Mouse (Mus musculus) embryonic facial prominence, embryonic 13.5 days (tissue): ENCODE results near the gene Naa35. TPM values are rescaled to one million over a fixed set of nuclear protein-coding genes. Genes with fewer than 3 reads are reported as not detected.
A peak's percentile ranks its signal among the peaks of the same experiment; 100 is the strongest.
"Not testable (repeated sequence)": the region's sequence is repeated elsewhere in the genome, so short reads cannot be mapped to it uniquely, and the experiment has no call there.

ENCODE experiments used
- ATAC-seq: fragments of 200-750 bp; cut with Nextera tagmentation; 2 replicates; pipeline ENCODE4 v1.8.0; 2017; ENCODE audit warnings: low read depth; ENCODE audit not compliant: insufficient number of reproducible peaks, insufficient read depth, low FRiP score, low TSS enrichment
- H3K27ac ChIP-seq: fragments of 300-500 bp; sonication (generic); 2 replicates; pipeline ENCODE4 v1.5.1; 2015; ENCODE audit warnings: moderate library complexity, mild to moderate bottlenecking, inconsistent platforms
- H3K27me3 ChIP-seq: fragments of 300-500 bp; sonication (generic); 2 replicates; pipeline ENCODE4 v1.6.1; 2015; ENCODE audit warnings: mild to moderate bottlenecking, inconsistent platforms
- H3K36me3 ChIP-seq: fragments of 300-500 bp; sonication (generic); 2 replicates; pipeline ENCODE4 v1.6.1; 2015; ENCODE audit warnings: mild to moderate bottlenecking, inconsistent platforms
- H3K4me1 ChIP-seq: fragments of 300-500 bp; sonication (generic); 2 replicates; pipeline ENCODE4 v1.6.1; 2015; ENCODE audit warnings: inconsistent platforms
- H3K4me2 ChIP-seq: fragments of 300-500 bp; sonication (generic); 2 replicates; pipeline ENCODE4 v1.6.1; 2015; ENCODE audit warnings: moderate library complexity, mild to moderate bottlenecking, inconsistent platforms
- H3K4me3 ChIP-seq: fragments of 300-500 bp; sonication (generic); 2 replicates; pipeline ENCODE4 v1.5.1; 2015; ENCODE audit warnings: mild to moderate bottlenecking, inconsistent platforms
- H3K9ac ChIP-seq: fragments of 300-500 bp; sonication (generic); 2 replicates; pipeline ENCODE4 v1.6.1; 2015; ENCODE audit warnings: mild to moderate bottlenecking, inconsistent platforms
- H3K9me3 ChIP-seq: fragments of 300-500 bp; sonication (generic); 2 replicates; pipeline ENCODE4 v1.6.1; 2016; ENCODE audit warnings: inconsistent platforms
- WGBS: fragments of 180-500 bp; shearing (Covaris S2); methylation state at CpG from one replicate; pipeline ENCODE4 v1.1.7; 2015; ENCODE audit warnings: mixed read lengths; 5-methylcytosine and 5-hydroxymethylcytosine counted together
- polyA plus RNA-seq: library from polyadenylated mRNA; unstranded; fragments of >200 nt; fragmentation: Nextera tagmentation; extraction: Ambion mirVana; gene quantifications from 2 replicates; pipeline ENCODE4 v1.2.1, GENCODE M21; 2015

Naa35 gene
- polyA plus RNA-seq, 1 experiment from 2014 or later = 120 TPM

GRCm38 (mm10) chr13:59580954-59581353, 4.1 kb upstream of the Naa35 start:
- peaks cover 2% of the 10 kb centered on the region; the same call in 1 of the 2 replicates for H3K4me1 ChIP-seq
- 97% methylated on average over 4 of the region's 4 CpGs for WGBS

GRCm38 (mm10) chr13:59584481-59584880, 578 bp upstream of the Naa35 start:
- peak; percentile 53 for ATAC-seq
- Histone ChIP-seq H3K9me3 (no peaks in the 10 kb centered on the region), H3K4me3 (peak overlapping the region; percentile 95), H3K9ac (peak overlapping the region; percentile 64), H3K4me2 (peak overlapping the region; percentile 79), H3K27me3 (no peaks in the 10 kb centered on the region), H3K4me1 (peaks cover 22% of the 10 kb centered on the region), H3K27ac (peak overlapping the region; percentile 48), H3K36me3 (peaks cover 23% of the 10 kb centered on the region; the same call in 1 of the 2 replicates)
- 1% methylated on average over 9 of the region's 9 CpGs for WGBS

More at GRCm38 (mm10) chr13:59580954-59581353, 4.1 kb upstream of the Naa35 start:
- Histone ChIP-seq H3K9ac (no peak overlapping the region), H3K4me2 (no peak overlapping the region), H3K4me3 (no peak overlapping the region), H3K27ac (no peak overlapping the region), H3K27me3 (no peaks in the 10 kb centered on the region), H3K9me3 (no peaks in the 10 kb centered on the region), H3K36me3 (no peaks in the 10 kb centered on the region)
- no peak for ATAC-seq

GRCm38 (mm10) chr13:59585648-59586005, 568 bp downstream of the Naa35 start:
- Histone ChIP-seq H3K27ac (peak overlapping the region; percentile 85), H3K4me1 (peaks cover 22% of the 10 kb centered on the region), H3K4me3 (peak overlapping the region; percentile 95), H3K9me3 (no peaks in the 10 kb centered on the region), H3K27me3 (no peaks in the 10 kb centered on the region), H3K4me2 (peak overlapping the region; percentile 79), H3K9ac (peak overlapping the region; percentile 95), H3K36me3 (peaks cover 32% of the 10 kb centered on the region)
- 0% methylated on average over 28 of the region's 28 CpGs for WGBS
- no peak for ATAC-seq

- H3K9me3 ChIP-seq = no peaks in the 10 kb centered on the region
- peak overlapping the region; percentile 79; the same call in 1 of the 2 replicates for H3K4me2 ChIP-seq
- no peak for ATAC-seq
- peak overlapping the region; percentile 59 for H3K9ac ChIP-seq
- peaks cover 48% of the 10 kb centered on the region for H3K36me3 ChIP-seq
- WGBS = 96% methylated on average over 2 of the region's 2 CpGs
- H3K27ac ChIP-seq = no peak overlapping the region
- no peak overlapping the region for H3K4me3 ChIP-seq
- no peaks in the 10 kb centered on the region for H3K27me3 ChIP-seq
- peaks cover 22% of the 10 kb centered on the region for H3K4me1 ChIP-seq
Measured at GRCm38 (mm10) chr13:59587201-59587600, 2.1 kb downstream of the Naa35 start.

GRCm38 (mm10) chr13:59589672-59590071, 4.6 kb downstream of the Naa35 start:
- H3K4me2 ChIP-seq = no peak overlapping the region
- no peak overlapping the region for H3K9ac ChIP-seq
- WGBS = 91% methylated on average over 4 of the region's 4 CpGs
- ATAC-seq = no peak
- H3K9me3 ChIP-seq = no peaks in the 10 kb centered on the region
- peaks cover 68% of the 10 kb centered on the region for H3K36me3 ChIP-seq
- peaks cover 22% of the 10 kb centered on the region for H3K4me1 ChIP-seq
- no peaks in the 10 kb centered on the region for H3K27me3 ChIP-seq
- no peak overlapping the region for H3K4me3 ChIP-seq
- H3K27ac ChIP-seq = no peak overlapping the region

- H3K4me3 ChIP-seq = no peak overlapping the region
- H3K9me3 ChIP-seq = no peaks in the 10 kb centered on the region
- no peak for ATAC-seq
- H3K27ac ChIP-seq = no peak overlapping the region
- peaks cover 72% of the 10 kb centered on the region for H3K36me3 ChIP-seq
- 90% methylated on average over 4 of the region's 4 CpGs for WGBS
- H3K27me3 ChIP-seq = no peaks in the 10 kb centered on the region
- H3K4me1 ChIP-seq = peaks cover 22% of the 10 kb centered on the region
- H3K9ac ChIP-seq = no peak overlapping the region
- no peak overlapping the region for H3K4me2 ChIP-seq
Measured at GRCm38 (mm10) chr13:59590691-59591090, 5.6 kb downstream of the Naa35 start.

- not testable (repeated sequence) for H3K27me3 ChIP-seq, ATAC-seq, H3K9me3 ChIP-seq, H3K27ac ChIP-seq, H3K4me2 ChIP-seq, H3K4me1 ChIP-seq, H3K4me3 ChIP-seq, H3K9ac ChIP-seq
- WGBS = 93% methylated on average over 3 of the region's 3 CpGs
- H3K36me3 ChIP-seq = peaks cover 80% of the 10 kb centered on the region
Measured at GRCm38 (mm10) chr13:59592058-59592457, 7.0 kb downstream of the Naa35 start.

GRCm38 (mm10) chr13:59592630-59593029, 7.6 kb downstream of the Naa35 start:
- ATAC-seq = no peak
- H3K4me1 ChIP-seq = peaks cover 3% of the 10 kb centered on the region
- no peak overlapping the region for H3K4me2 ChIP-seq
- H3K36me3 ChIP-seq = peaks cover 75% of the 10 kb centered on the region
- H3K9me3 ChIP-seq = no peaks in the 10 kb centered on the region
- H3K4me3 ChIP-seq = no peak overlapping the region
- H3K27ac ChIP-seq = no peak overlapping the region
- WGBS = 95% methylated on average over 1 of the region's 1 CpGs
- no peaks in the 10 kb centered on the region for H3K27me3 ChIP-seq
- no peak overlapping the region for H3K9ac ChIP-seq

GRCm38 (mm10) chr13:59603096-59603495, 18.0 kb downstream of the Naa35 start:
- ATAC-seq = no peak
- Histone ChIP-seq H3K4me1 (no peaks in the 10 kb centered on the region), H3K27ac (no peak overlapping the region), H3K4me3 (no peak overlapping the region), H3K4me2 (no peak overlapping the region), H3K9me3 (no peaks in the 10 kb centered on the region), H3K36me3 (peaks cover 82% of the 10 kb centered on the region), H3K9ac (no peak overlapping the region), H3K27me3 (no peaks in the 10 kb centered on the region)
- WGBS = 94% methylated on average over 5 of the region's 5 CpGs

- peaks cover 89% of the 10 kb centered on the region for H3K36me3 ChIP-seq
- no peak overlapping the region for H3K9ac ChIP-seq
- no peak overlapping the region for H3K4me3 ChIP-seq
- H3K27ac ChIP-seq = no peak overlapping the region
- H3K27me3 ChIP-seq = no peaks in the 10 kb centered on the region
- WGBS = 91% methylated on average over 1 of the region's 1 CpGs
- H3K9me3 ChIP-seq = no peaks in the 10 kb centered on the region
- H3K4me2 ChIP-seq = no peak overlapping the region
- no peak for ATAC-seq
- H3K4me1 ChIP-seq = no peaks in the 10 kb centered on the region
Measured at GRCm38 (mm10) chr13:59604511-59604910, 19.5 kb downstream of the Naa35 start.

- peaks cover 89% of the 10 kb centered on the region for H3K36me3 ChIP-seq
- no peak overlapping the region for H3K27ac ChIP-seq
Measured at GRCm38 (mm10) chr13:59605221-59605922, 20.3 kb downstream of the Naa35 start.

GRCm38 (mm10) chr13:59609885-59610284, 24.8 kb downstream of the Naa35 start:
- Histone ChIP-seq H3K4me1 (no peaks in the 10 kb centered on the region), H3K4me3 (no peak overlapping the region), H3K27me3 (no peaks in the 10 kb centered on the region), H3K9ac (no peak overlapping the region), H3K36me3 (peaks cover 86% of the 10 kb centered on the region), H3K4me2 (no peak overlapping the region), H3K27ac (no peak overlapping the region), H3K9me3 (no peaks in the 10 kb centered on the region)
- no peak for ATAC-seq
- WGBS = 90% methylated on average over 4 of the region's 4 CpGs

More at GRCm38 (mm10) chr13:59605221-59605922, 20.3 kb downstream of the Naa35 start:
- H3K9ac ChIP-seq = no peak overlapping the region
- no peaks in the 10 kb centered on the region for H3K4me1 ChIP-seq
- WGBS = 87% methylated on average over 10 of the region's 10 CpGs
- no peaks in the 10 kb centered on the region for H3K9me3 ChIP-seq
- no peaks in the 10 kb centered on the region for H3K27me3 ChIP-seq
- no peak overlapping the region for H3K4me2 ChIP-seq
- no peak overlapping the region for H3K4me3 ChIP-seq
- no peak for ATAC-seq
